Mouse (Mus musculus): ENCODE data around the gene Rin1.

DNA sequence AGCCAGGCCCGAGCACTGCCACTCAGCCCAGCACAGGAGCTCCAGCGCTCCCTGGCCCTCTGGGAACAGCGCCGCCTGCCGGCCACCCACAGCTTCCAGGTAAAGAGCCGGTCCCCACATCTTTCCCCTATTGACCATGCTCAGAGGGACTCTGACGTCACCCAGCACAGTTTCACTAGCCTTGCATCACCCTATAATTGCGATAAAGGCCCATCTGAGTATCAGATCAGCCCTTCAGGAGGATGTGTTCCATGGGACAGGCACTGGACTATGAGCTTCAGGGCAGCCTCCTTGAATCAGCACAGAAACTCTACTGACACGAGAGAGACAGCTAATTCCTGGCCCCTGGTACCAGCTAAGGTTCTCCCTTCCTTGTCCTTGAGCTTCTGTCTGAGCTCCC is 3.6 kb downstream of the Rin1 start:
- TF ChIP-seq GABPA (IDR thresholded peaks at IDR 0.05; ENCODE audit: insufficient replicate concordance, low read depth, low read length) (no peak), ZC3H11A (IDR thresholded peaks at IDR 0.05; ENCODE audit: low read depth, low read length) (no peak), HCFC1 (IDR thresholded peaks at IDR 0.05; ENCODE audit: low read depth, low read length) (no peak), ELF1 (IDR thresholded peaks at IDR 0.05; ENCODE audit: low read depth, low read length) (no peak), CTCF (conservative IDR thresholded peaks at IDR 0.05 in 1 of 2, IDR thresholded peaks at IDR 0.05 in 1 of 2; ENCODE audit: low read depth in 2 of 2, low read length in 2 of 2) (peak; percentile 79 to 89), EP300 (IDR thresholded peaks at IDR 0.05; ENCODE audit: low read length) (no peak), SMC3 (IDR thresholded peaks at IDR 0.05; ENCODE audit: low read depth, low read length) (peak; percentile 47), USF2 (conservative IDR thresholded peaks at IDR 0.05; ENCODE audit: low read depth, low read length) (no peak)

Data from CH12.LX (cell line).